Mouse (Mus musculus) MEL (cell line): ENCODE measurements at regions not wholly inside any gene's neighbourhood (a gene's known extent, or its start where the extent isn't known, plus 50 kb on each side); places are given as distances from the start of the nearest gene placed in this dataset.

Source experiments
- DNase-seq: peaks from one replicate; pipeline ENCODE4 v3.0.0; 2011; ENCODE audit warnings: low read depth, low spot score
- H3K27ac ChIP-seq: 2 replicates; pipeline ENCODE4 v1.5.1; 2012; ENCODE audit warnings: low read depth, mild to moderate bottlenecking, control low read depth, low read length, moderate library complexity; ENCODE audit not compliant: control insufficient read depth
- H3K27me3 ChIP-seq, 2 experiments: fragments of 150-350 bp in 1 of 2; sonication (generic) in 1 of 2; 2 replicates each; pipeline ENCODE4 v1.6.1; 2012; ENCODE audit warnings: low read length in 2 of 2, mild to moderate bottlenecking in 2 of 2, improper control_type of control experiment in 1 of 2, moderate library complexity in 1 of 2; ENCODE audit not compliant: insufficient read depth in 2 of 2, control insufficient read depth in 1 of 2
- H3K36me3 ChIP-seq, 2 experiments: 2 replicates each; pipeline ENCODE4 v1.6.1; 2012 to 2014; ENCODE audit warnings: low read length in 2 of 2, improper control_type of control experiment in 1 of 2, inconsistent platforms in 1 of 2, mild to moderate bottlenecking in 1 of 2; ENCODE audit not compliant: insufficient read depth in 2 of 2, control insufficient read depth in 1 of 2
- H3K4me1 ChIP-seq, 2 experiments: fragments of 150-350 bp in 1 of 2; sonication (generic) in 1 of 2; 2 replicates each; pipeline ENCODE4 v1.6.1; 2012; ENCODE audit warnings: low read length in 2 of 2, improper control_type of control experiment in 1 of 2, mild to moderate bottlenecking in 1 of 2; ENCODE audit not compliant: insufficient read depth in 2 of 2, control insufficient read depth in 1 of 2
- H3K4me3 ChIP-seq, 2 experiments: fragments of 150-350 bp in 1 of 2; sonication (generic) in 1 of 2; 2 replicates each; pipeline ENCODE4 v1.5.1; 2012; ENCODE audit warnings: low read depth in 2 of 2, low read length in 2 of 2, mild to moderate bottlenecking in 2 of 2, moderate library complexity in 2 of 2, control low read depth in 1 of 2, improper control_type of control experiment in 1 of 2; ENCODE audit not compliant: control insufficient read depth in 1 of 2, insufficient read depth in 1 of 2
- H3K79me2 ChIP-seq: 2 replicates; pipeline ENCODE4 v1.6.1; 2012; ENCODE audit warnings: mild to moderate bottlenecking, low read length, moderate library complexity; ENCODE audit not compliant: control insufficient read depth, poor library complexity, insufficient read depth
- H3K9ac ChIP-seq: 2 replicates; pipeline ENCODE4 v1.6.1; 2012; ENCODE audit warnings: low read depth, mild to moderate bottlenecking, control low read depth, low read length, moderate library complexity; ENCODE audit not compliant: control insufficient read depth, poor library complexity, severe bottlenecking
- H3K9me3 ChIP-seq: fragments of 150-350 bp; sonication (generic); replicated peaks from 2 replicates; pipeline ENCODE4 v1.6.1; 2012; ENCODE audit warnings: mild to moderate bottlenecking, low read length, improper control_type of control experiment, moderate library complexity; ENCODE audit not compliant: insufficient read depth
- BHLHE40 ChIP-seq: IDR thresholded peaks from 2 replicates; pipeline ENCODE4 v1.6.1; 2012; ENCODE audit warnings: low read depth, mild to moderate bottlenecking, inconsistent platforms, low read length, improper control_type of control experiment, borderline replicate concordance
- CHD1 ChIP-seq: IDR thresholded peaks from 2 replicates; pipeline ENCODE4 v1.6.1; 2012; ENCODE audit warnings: low read depth, mild to moderate bottlenecking, inconsistent platforms, low read length, improper control_type of control experiment
- CHD2 ChIP-seq: IDR thresholded peaks from 2 replicates; pipeline ENCODE4 v1.6.1; 2011; ENCODE audit warnings: low read length, improper control_type of control experiment
- CTCF ChIP-seq, 3 experiments: IDR thresholded peaks in 2 of 3; conservative IDR thresholded peaks in 1 of 3; 2 replicates each; pipeline ENCODE4 v1.5.1; 2011 to 2012; ENCODE audit warnings: low read length in 3 of 3, low read depth in 2 of 3, mild to moderate bottlenecking in 2 of 3, improper control_type of control experiment in 1 of 3, inconsistent platforms in 1 of 3, mixed read lengths in 1 of 3, moderate library complexity in 1 of 3; ENCODE audit not compliant: control insufficient read depth in 1 of 3, insufficient read depth in 1 of 3, poor library complexity in 1 of 3, severe bottlenecking in 1 of 3
- E2F4 ChIP-seq: IDR thresholded peaks from 2 replicates; pipeline ENCODE4 v1.6.1; 2011; ENCODE audit warnings: low read depth, low read length, improper control_type of control experiment, borderline replicate concordance
- ELF1 ChIP-seq: IDR thresholded peaks from 2 replicates; pipeline ENCODE4 v1.6.1; 2014; ENCODE audit warnings: low read depth, mild to moderate bottlenecking, inconsistent platforms, low read length, improper control_type of control experiment, moderate library complexity
- EP300 ChIP-seq, 2 experiments: IDR thresholded peaks; 2 replicates each; pipeline ENCODE4 v1.6.1; 2011; ENCODE audit warnings: improper control_type of control experiment in 2 of 2, low read length in 2 of 2, low read depth in 1 of 2, mild to moderate bottlenecking in 1 of 2
- GABPA ChIP-seq: IDR thresholded peaks from 2 replicates; pipeline ENCODE4 v1.6.1; 2012; ENCODE audit warnings: low read depth, mild to moderate bottlenecking, inconsistent platforms, low read length, improper control_type of control experiment, moderate library complexity
- GATA1 ChIP-seq: IDR thresholded peaks from 2 replicates; pipeline ENCODE4 v1.6.1; 2011; ENCODE audit warnings: low read depth, low read length, improper control_type of control experiment
- HCFC1 ChIP-seq: IDR thresholded peaks from 2 replicates; pipeline ENCODE4 v1.6.1; 2012; ENCODE audit warnings: low read depth, mild to moderate bottlenecking, inconsistent platforms, low read length, improper control_type of control experiment, moderate library complexity
- KAT2A ChIP-seq: conservative IDR thresholded peaks from 2 replicates; pipeline ENCODE4 v1.6.1; 2012; ENCODE audit warnings: low read depth, low read length, improper control_type of control experiment, inconsistent platforms
- MAFK ChIP-seq: IDR thresholded peaks from 2 replicates; pipeline ENCODE4 v1.6.1; 2011; ENCODE audit warnings: low read depth, mild to moderate bottlenecking, low read length, improper control_type of control experiment, borderline replicate concordance
- MAZ ChIP-seq: IDR thresholded peaks from 2 replicates; pipeline ENCODE4 v1.6.1; 2012; ENCODE audit warnings: low read depth, mild to moderate bottlenecking, inconsistent platforms, low read length, improper control_type of control experiment
- MXI1 ChIP-seq: IDR thresholded peaks from 2 replicates; pipeline ENCODE4 v1.6.1; 2011; ENCODE audit warnings: mild to moderate bottlenecking, low read depth, low read length, improper control_type of control experiment
- MYB ChIP-seq: IDR thresholded peaks from 2 replicates; pipeline ENCODE4 v1.6.1; 2011; ENCODE audit warnings: mild to moderate bottlenecking, low read depth, low read length, improper control_type of control experiment
- NRF1 ChIP-seq: IDR thresholded peaks from 2 replicates; pipeline ENCODE4 v1.6.1; 2014; ENCODE audit warnings: low read depth, mild to moderate bottlenecking, inconsistent platforms, low read length, improper control_type of control experiment, moderate library complexity; ENCODE audit not compliant: poor library complexity, insufficient read depth, severe bottlenecking
- POLR2AphosphoS2 ChIP-seq: IDR thresholded peaks from 2 replicates; pipeline ENCODE4 v1.6.1; 2011; ENCODE audit warnings: low read length, improper control_type of control experiment
- POLR2AphosphoS5 ChIP-seq: IDR thresholded peaks from 2 replicates; pipeline ENCODE4 v1.6.1; 2012; ENCODE audit warnings: low read depth, borderline replicate concordance, mild to moderate bottlenecking, inconsistent platforms, low read length, moderate library complexity, mixed read lengths
- RAD21 ChIP-seq: IDR thresholded peaks from 2 replicates; pipeline ENCODE4 v1.6.1; 2011; ENCODE audit warnings: mild to moderate bottlenecking, low read depth, low read length, improper control_type of control experiment
- SMC3 ChIP-seq: IDR thresholded peaks from 2 replicates; pipeline ENCODE4 v1.6.1; 2011; ENCODE audit warnings: low read depth, low read length, improper control_type of control experiment
- TAL1 ChIP-seq: IDR thresholded peaks from 2 replicates; pipeline ENCODE4 v1.6.1; 2012; ENCODE audit warnings: mild to moderate bottlenecking, inconsistent platforms, low read length, moderate library complexity, mixed read lengths
- TBP ChIP-seq: IDR thresholded peaks from 2 replicates; pipeline ENCODE4 v1.8.0; 2011; ENCODE audit warnings: low read depth, low read length, improper control_type of control experiment
- UBTF ChIP-seq: IDR thresholded peaks from 2 replicates; pipeline ENCODE4 v1.6.1; 2012; ENCODE audit warnings: low read depth, mild to moderate bottlenecking, inconsistent platforms, low read length, improper control_type of control experiment, moderate library complexity, borderline replicate concordance; ENCODE audit not compliant: insufficient read depth
- USF2 ChIP-seq, 2 experiments: IDR thresholded peaks; 2 replicates each; pipeline ENCODE4 v1.6.1; 2011 to 2012; ENCODE audit warnings: improper control_type of control experiment in 2 of 2, low read length in 2 of 2, borderline replicate concordance in 1 of 2, inconsistent platforms in 1 of 2, low read depth in 1 of 2, mild to moderate bottlenecking in 1 of 2; ENCODE audit not compliant: insufficient read depth in 1 of 2
- ZC3H11A ChIP-seq: IDR thresholded peaks from 2 replicates; pipeline ENCODE4 v1.6.1; 2012; ENCODE audit warnings: low read depth, mild to moderate bottlenecking, inconsistent platforms, low read length, improper control_type of control experiment
- ZKSCAN1 ChIP-seq: IDR thresholded peaks from 2 replicates; pipeline ENCODE4 v1.6.1; 2012; ENCODE audit warnings: low read depth, mild to moderate bottlenecking, inconsistent platforms, low read length, improper control_type of control experiment, moderate library complexity
- ZMIZ1 ChIP-seq: IDR thresholded peaks from 2 replicates; pipeline ENCODE4 v1.6.1; 2012; ENCODE audit warnings: low read depth, mild to moderate bottlenecking, inconsistent platforms, low read length, improper control_type of control experiment, moderate library complexity

- no peaks in the 10 kb centered on the region for H3K4me1 ChIP-seq
- no peak overlapping the region for H3K4me3 ChIP-seq
- TF ChIP-seq POLR2AphosphoS2 (no peak), CHD1 (no peak), MYB (no peak), ZMIZ1 (no peak), TBP (no peak), MAFK (no peak), GATA1 (no peak), GABPA (no peak), MAZ (no peak), RAD21 (no peak), CHD2 (no peak), UBTF (no peak), HCFC1 (no peak), EP300 (IDR thresholded peaks at IDR 0.05; ENCODE audit: low read depth in 1 of 2, low read length in 2 of 2) (no peak), MXI1 (no peak)
- no peaks in the 10 kb centered on the region for H3K27me3 ChIP-seq
- H3K9me3 ChIP-seq, result no peaks in the 10 kb centered on the region
- H3K79me2 ChIP-seq, result no peaks in the 10 kb centered on the region
- no peak for DNase-seq
- H3K36me3 ChIP-seq, result no peaks in the 10 kb centered on the region
- no peak overlapping the region for H3K27ac ChIP-seq
- no peak overlapping the region for H3K9ac ChIP-seq
Measured at GRCm38 (mm10) chr4:7251641-7252040, 987.2 kb downstream of the Car8 start.

GRCm38 (mm10) chr4:7247816-7248215, 991.0 kb downstream of the Car8 start:
- no peaks in the 10 kb centered on the region for H3K79me2 ChIP-seq
- no peak for DNase-seq
- TF ChIP-seq ZC3H11A, result no peak
- no peak for TF ChIP-seq TBP
- no peak for TF ChIP-seq E2F4
- TF ChIP-seq BHLHE40, result no peak
- TF ChIP-seq CTCF (IDR thresholded peaks at IDR 0.05 in 2 of 3, conservative IDR thresholded peaks at IDR 0.05 in 1 of 3; ENCODE audit: control insufficient read depth in 1 of 3, insufficient read depth in 1 of 3, low read depth in 2 of 3, low read length in 3 of 3, poor library complexity in 1 of 3, severe bottlenecking in 1 of 3), result no peak
- TF ChIP-seq POLR2AphosphoS5, result no peak
- TF ChIP-seq MXI1, result no peak
- TF ChIP-seq TAL1, result no peak
- TF ChIP-seq MAFK, result no peak
- no peak for TF ChIP-seq ZKSCAN1
- TF ChIP-seq NRF1, result no peak
- TF ChIP-seq USF2 (IDR thresholded peaks at IDR 0.05; ENCODE audit: borderline replicate concordance in 1 of 2, insufficient read depth in 1 of 2, low read depth in 1 of 2, low read length in 2 of 2), result no peak
- TF ChIP-seq KAT2A, result no peak
- TF ChIP-seq ZMIZ1, result no peak
- TF ChIP-seq CHD1, result no peak
- TF ChIP-seq ELF1, result no peak
- TF ChIP-seq HCFC1, result no peak
- TF ChIP-seq SMC3, result no peak
- no peak for TF ChIP-seq MAZ
- no peak for TF ChIP-seq POLR2AphosphoS2

More at GRCm38 (mm10) chr4:7247816-7248215, 991.0 kb downstream of the Car8 start:
- Histone ChIP-seq H3K9ac (no peak overlapping the region), H3K9me3 (no peaks in the 10 kb centered on the region), H3K27ac (no peak overlapping the region), H3K4me3 (no peak overlapping the region), H3K4me1 (no peaks in the 10 kb centered on the region), H3K27me3 (no peaks in the 10 kb centered on the region), H3K36me3 (no peaks in the 10 kb centered on the region)
